Mouse (Mus musculus) ES-E14 (cell line): ENCODE measurements around the gene Rcan1. TPM values are rescaled to one million over a fixed set of nuclear protein-coding genes. Genes with fewer than 3 reads are reported as not detected.

Experiments used
- DNase-seq: peaks from one replicate; pipeline ENCODE4 v3.0.0-alpha.2; 2013; ENCODE audit warnings: low read depth, low spot score
- H3K27ac ChIP-seq: 2 replicates; pipeline ENCODE4 v1.5.1; 2012; ENCODE audit warnings: low read depth, mild to moderate bottlenecking, low read length, moderate library complexity, mixed read lengths; ENCODE audit not compliant: poor library complexity, insufficient read depth, severe bottlenecking
- H3K36me3 ChIP-seq: 2 replicates; pipeline ENCODE4 v1.6.1; 2012; ENCODE audit warnings: mild to moderate bottlenecking, low read length, moderate library complexity, mixed read lengths; ENCODE audit not compliant: control insufficient read depth, poor library complexity, insufficient read depth, severe bottlenecking
- H3K4me1 ChIP-seq, 2 experiments: fragments of 150-350 bp in 1 of 2; sonication (generic) in 1 of 2; 2 replicates each; pipeline ENCODE4 v1.6.1; 2012; ENCODE audit warnings: low read length in 2 of 2, mild to moderate bottlenecking in 1 of 2, mixed read lengths in 1 of 2; ENCODE audit not compliant: control insufficient read depth in 2 of 2, insufficient read depth in 2 of 2, poor library complexity in 1 of 2
- H3K4me3 ChIP-seq, 2 experiments: fragments of 150-350 bp in 1 of 2; sonication (generic) in 1 of 2; 2 replicates each; pipeline ENCODE4 v1.5.1; 2012; ENCODE audit warnings: low read length in 2 of 2, low read depth in 1 of 2, mild to moderate bottlenecking in 1 of 2, mixed read lengths in 1 of 2; ENCODE audit not compliant: insufficient read depth in 1 of 2, poor library complexity in 1 of 2, severe bottlenecking in 1 of 2
- H3K9ac ChIP-seq: 2 replicates; pipeline ENCODE4 v1.6.1; 2012; ENCODE audit warnings: low read depth, mild to moderate bottlenecking, low read length, mixed read lengths; ENCODE audit not compliant: poor library complexity, insufficient read depth, severe bottlenecking
- H3K9me3 ChIP-seq: fragments of 150-350 bp; sonication (generic); 2 replicates; pipeline ENCODE4 v1.6.1; 2012; ENCODE audit warnings: low read depth, mild to moderate bottlenecking, low read length; ENCODE audit not compliant: control insufficient read depth, insufficient read depth
- CHD2 ChIP-seq: IDR thresholded peaks from 2 replicates; pipeline ENCODE4 v1.6.1; 2014; ENCODE audit warnings: mild to moderate bottlenecking, low read depth, low read length, inconsistent platforms
- HCFC1 ChIP-seq: IDR thresholded peaks from 2 replicates; pipeline ENCODE4 v1.6.1; 2012; ENCODE audit warnings: low read length, inconsistent platforms, borderline replicate concordance; ENCODE audit not compliant: insufficient read depth
- MAFK ChIP-seq: IDR thresholded peaks from 2 replicates; pipeline ENCODE4 v1.6.1; 2014; ENCODE audit warnings: mild to moderate bottlenecking, low read depth, low read length, inconsistent platforms; ENCODE audit not compliant: insufficient read depth
- ZC3H11A ChIP-seq: IDR thresholded peaks from 2 replicates; pipeline ENCODE4 v1.6.1; 2012; ENCODE audit warnings: low read depth, mild to moderate bottlenecking, inconsistent platforms, low read length, borderline replicate concordance
- ZNF384 ChIP-seq: IDR thresholded peaks from 2 replicates; pipeline ENCODE4 v1.6.1; 2012; ENCODE audit warnings: low read depth, low read length, inconsistent platforms
- in situ Hi-C, 2 experiments: fragments of 600-800 bp; cut with MboI; formaldehyde crosslinking; loops; one replicate each; pipeline ENCODE4 v1.15.1; 2025; ENCODE audit warnings: low sequenced_read_pairs in 2 of 2, inconsistent platforms in 1 of 2; ENCODE audit not compliant: unreplicated experiment in 2 of 2
- total RNA-seq: library from RNA; depleted of rRNA; stranded (reverse); fragments of 300-350 nt; gene quantifications from 2 replicates; pipeline ENCODE4 v1.2.3, GENCODE M21; 2012

The Rcan1 gene
- total RNA-seq, 1 experiment, result 15.8 TPM

- no peak for DNase-seq
- TF ChIP-seq CHD2 (no peak), MAFK (no peak), ZC3H11A (no peak), HCFC1 (no peak), ZNF384 (no peak)
- H3K4me3 ChIP-seq, result no peak overlapping the region
- no peaks in the 10 kb centered on the region for H3K9me3 ChIP-seq
- H3K4me1 ChIP-seq, result peaks cover 0 to 3% of the 10 kb centered on the region in 2 experiments; a peak in 1 of 4 replicates
- H3K36me3 ChIP-seq, result no peaks in the 10 kb centered on the region
- H3K27ac ChIP-seq, result no peak overlapping the region
- in situ Hi-C loops, result no loop called here
- no peak overlapping the region for H3K9ac ChIP-seq
These were observed 28.5 kb downstream of the Rcan1 start for GRCm38 (mm10) chr16:92442150-92442549.

- H3K36me3 ChIP-seq, result no peaks in the 10 kb centered on the region
- no peak overlapping the region for H3K27ac ChIP-seq
- in situ Hi-C loops, result no loop called here
- H3K4me1 ChIP-seq, result peaks cover 0 to 3% of the 10 kb centered on the region in 2 experiments; a peak in 1 of 4 replicates
- no peak for DNase-seq
- H3K9me3 ChIP-seq, result no peaks in the 10 kb centered on the region
- no peak for TF ChIP-seq CHD2
- TF ChIP-seq MAFK, result no peak
- TF ChIP-seq HCFC1, result no peak
- no peak for TF ChIP-seq ZC3H11A
- H3K9ac ChIP-seq, result no peak overlapping the region
- H3K4me3 ChIP-seq, result no peak overlapping the region
These were observed 29.5 kb downstream of the Rcan1 start for GRCm38 (mm10) chr16:92441203-92441602.

GRCm38 (mm10) chr16:92440229-92440628 is 30.4 kb downstream of the Rcan1 start:
- H3K27ac ChIP-seq, result no peak overlapping the region
- H3K4me3 ChIP-seq, result no peak overlapping the region
- DNase-seq, result no peak
- no peak overlapping the region for H3K9ac ChIP-seq
- peaks cover 0 to 3% of the 10 kb centered on the region in 2 experiments; a peak in 1 of 4 replicates for H3K4me1 ChIP-seq
- no peaks in the 10 kb centered on the region for H3K9me3 ChIP-seq
- TF ChIP-seq CHD2 (no peak), HCFC1 (no peak), MAFK (no peak), ZNF384 (no peak), ZC3H11A (no peak)
- no peaks in the 10 kb centered on the region for H3K36me3 ChIP-seq
- in situ Hi-C loops, result no loop called here

- no peaks in the 10 kb centered on the region for H3K4me1 ChIP-seq
- in situ Hi-C loops, result no loop called here
These were observed 30.9 kb downstream of the Rcan1 start for GRCm38 (mm10) chr16:92439775-92440174.

GRCm38 (mm10) chr16:92435431-92435985 is 35.2 kb downstream of the Rcan1 start:
- Histone ChIP-seq H3K9ac (no peak overlapping the region), H3K9me3 (no peaks in the 10 kb centered on the region), H3K4me3 (no peak overlapping the region), H3K36me3 (no peaks in the 10 kb centered on the region; the same call in 1 of the 2 replicates), H3K27ac (no peak overlapping the region), H3K4me1 (no peaks in the 10 kb centered on the region)
- in situ Hi-C loops, result no loop called here
- TF ChIP-seq CHD2 (no peak), HCFC1 (no peak), ZC3H11A (no peak), ZNF384 (no peak), MAFK (no peak)
- no peak for DNase-seq

More at GRCm38 (mm10) chr16:92439775-92440174, 30.9 kb downstream of the Rcan1 start:
- Histone ChIP-seq H3K9me3 (no peaks in the 10 kb centered on the region), H3K36me3 (no peaks in the 10 kb centered on the region; the same call in 1 of the 2 replicates), H3K27ac (no peak overlapping the region), H3K4me3 (no peak overlapping the region), H3K9ac (no peak overlapping the region)
- no peak for TF ChIP-seq ZC3H11A
- no peak for TF ChIP-seq CHD2
- TF ChIP-seq MAFK, result no peak
- no peak for TF ChIP-seq ZNF384
- TF ChIP-seq HCFC1, result no peak
- DNase-seq, result no peak
